In the genomic region with DNA sequence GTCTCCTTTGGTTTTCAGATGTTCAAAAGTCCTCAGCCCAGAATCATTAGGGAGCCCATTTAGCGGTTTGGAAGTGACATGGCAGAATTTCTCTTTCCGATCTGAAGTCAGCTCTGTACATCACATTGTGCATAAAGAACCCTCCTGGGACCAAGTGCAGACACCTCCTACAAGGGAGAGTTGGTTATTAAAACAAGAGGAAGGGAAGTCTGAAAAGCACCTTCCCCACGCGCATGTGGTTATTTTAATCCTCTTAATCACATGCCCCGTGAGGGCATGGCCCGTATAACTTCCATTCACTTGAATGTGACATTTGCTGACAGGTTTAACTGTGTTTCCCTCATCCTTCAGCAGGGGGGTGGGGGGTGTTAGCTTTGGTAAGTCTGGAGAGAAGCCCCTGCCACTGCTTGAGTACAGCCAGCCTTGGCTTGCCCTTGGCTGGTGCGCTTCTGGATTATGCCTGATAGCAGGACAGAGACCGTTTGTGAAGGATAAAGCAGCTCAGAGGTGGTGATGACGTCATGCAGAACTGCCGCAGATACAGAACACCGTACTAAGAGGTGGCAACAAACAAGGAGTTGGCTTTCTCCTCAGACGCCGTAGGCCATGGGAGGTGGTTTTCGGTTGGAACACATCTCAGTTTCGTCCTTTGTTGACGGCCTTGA, we compare ENCODE assay signal across 11 mouse cellular contexts. TPM values are rescaled to one million over a fixed set of nuclear protein-coding genes. Genes with fewer than 3 reads are reported as not detected.
A peak's percentile ranks its signal among the peaks of the same experiment; 100 is the strongest.
DNase-seq lines count a peak whose midpoint lies in the region; ATAC-seq lines count a peak whose summit lies in the region.
"Had no signal": no experiment of that assay in that cellular context is flagged by ENCODE, and none has a peak within 500 bp of the region (broad histone marks: within the 10 kb centered on the region; RNA-seq: fewer than 3 reads in every experiment).

No protein-coding gene starts in this region.

- H3K27me3 ChIP-seq in heart, embryonic 15.5 days = no peaks in the 10 kb centered on the region
- no peaks in the 10 kb centered on the region for H3K27me3 ChIP-seq in forebrain, embryonic 14.5 days (replicated peaks; ENCODE audit: control insufficient read depth, insufficient read depth, low read length)
- H3K27me3 ChIP-seq in midbrain, embryonic 14.5 days (ENCODE audit: control insufficient read depth, insufficient read depth, low read length) = no peaks in the 10 kb centered on the region

- H3K9me3 ChIP-seq in heart, embryonic 15.5 days (replicated peaks) = no peaks in the 10 kb centered on the region
- H3K9me3 ChIP-seq in forebrain, embryonic 14.5 days (replicated peaks; ENCODE audit: control insufficient read depth, low read length) = no peaks in the 10 kb centered on the region
- no peaks in the 10 kb centered on the region for H3K9me3 ChIP-seq in midbrain, embryonic 14.5 days (ENCODE audit: control insufficient read depth, low read length)

- WGBS in heart, embryonic 15.5 days = 35% methylated on average over 16 of the region's 16 CpGs
- 31% methylated on average over 16 of the region's 16 CpGs for WGBS in forebrain, embryonic 14.5 days
- 35% methylated on average over 16 of the region's 16 CpGs for WGBS in midbrain, embryonic 14.5 days

- no peak overlapping the region for H3K27ac ChIP-seq in heart, embryonic 15.5 days
- peak overlapping the region; percentile 79 for H3K27ac ChIP-seq in forebrain, embryonic 14.5 days (ENCODE audit: low read depth, low read length)
- H3K27ac ChIP-seq in midbrain, embryonic 14.5 days (replicated peaks; ENCODE audit: low read depth, low read length) = peak overlapping the region; percentile 77
- H3K27ac ChIP-seq: layer of hippocampus, adult 2 months had no signal

- no peak for DNase-seq in heart, adult 9 months (ENCODE audit: low spot score in 2 of 2)
- peak; percentile 52 for DNase-seq in forebrain, embryonic 14.5 days (ENCODE audit: low spot score)
- peak; percentile 0 to 1 for DNase-seq in heart, postnatal 10 days
- peak; percentile 55 for DNase-seq in midbrain, embryonic 14.5 days
- no peak for DNase-seq in gastrocnemius, postnatal 4 days (ENCODE audit: low spot score in 2 of 2)
- DNase-seq in layer of hippocampus, adult 8-10 months (ENCODE audit: low spot score in 2 of 2) = no peak
- DNase-seq: cerebellum, adult 8-10 months; kidney, adult 9 months had no signal

- H3K4me3 ChIP-seq in heart, embryonic 15.5 days = no peak overlapping the region
- H3K4me3 ChIP-seq in forebrain, embryonic 14.5 days (ENCODE audit: low read depth, low read length) = no peak overlapping the region
- H3K4me3 ChIP-seq in midbrain, embryonic 14.5 days (replicated peaks; ENCODE audit: low read depth, low read length) = no peak overlapping the region
- H3K4me3 ChIP-seq: layer of hippocampus, adult 2 months had no signal

- no peaks in the 10 kb centered on the region for H3K36me3 ChIP-seq in heart, embryonic 15.5 days
- no peaks in the 10 kb centered on the region for H3K36me3 ChIP-seq in forebrain, embryonic 14.5 days (ENCODE audit: control insufficient read depth, insufficient read depth, low read length)
- H3K36me3 ChIP-seq in midbrain, embryonic 14.5 days (ENCODE audit: control insufficient read depth, insufficient read depth, low read length) = no peaks in the 10 kb centered on the region

- peaks cover 10% of the 10 kb centered on the region for H3K4me1 ChIP-seq in heart, embryonic 15.5 days (replicated peaks)
- peaks cover 22% of the 10 kb centered on the region for H3K4me1 ChIP-seq in forebrain, embryonic 14.5 days (ENCODE audit: control insufficient read depth, insufficient read depth, low read length)
- peaks cover 17% of the 10 kb centered on the region for H3K4me1 ChIP-seq in midbrain, embryonic 14.5 days (ENCODE audit: control insufficient read depth, insufficient read depth, low read length)

- H3K9ac ChIP-seq in heart, embryonic 15.5 days = no peak overlapping the region
- H3K9ac ChIP-seq in forebrain, embryonic 14.5 days (ENCODE audit: low read length) = no peak overlapping the region
- no peak overlapping the region for H3K9ac ChIP-seq in midbrain, embryonic 14.5 days (replicated peaks; ENCODE audit: low read length)

- intact Hi-C loops in heart, postnatal 10 days (cut with DNase I) = no loop called here

- 0 out of 2 replicates have a peak, but pooled peaks have one; percentile 35 for ATAC-seq in heart, embryonic 15.5 days (replicated peaks; ENCODE audit: insufficient number of reproducible peaks, insufficient read depth, low FRiP score, low read depth)
- ATAC-seq in forebrain, embryonic 14.5 days = peak; percentile 47
- ATAC-seq in midbrain, embryonic 14.5 days (ENCODE audit: low FRiP score, low TSS enrichment) = peak; percentile 67; the same call in 1 of the 2 replicates

- peak overlapping the region; percentile 27 for H3K4me2 ChIP-seq in heart, embryonic 15.5 days
- H3K4me2 ChIP-seq in forebrain, embryonic 14.5 days (ENCODE audit: low read length) = peak overlapping the region; percentile 22; the same call in 1 of the 2 replicates
- H3K4me2 ChIP-seq in midbrain, embryonic 14.5 days (ENCODE audit: low read length) = peak overlapping the region; percentile 28
- H3K4me2 ChIP-seq: liver, embryonic 11.5 days had no signal

RNA-seq across cellular contexts. Expression of gene Pcdh8, which starts 51.5 kb away (rescaled TPM):
- polyA plus RNA-seq in heart, embryonic 15.5 days (2015; fragmentation: Nextera tagmentation; extraction: Ambion mirVana) = 0.06 and 0.28 TPM in 2 replicates
- polyA plus RNA-seq in forebrain, embryonic 14.5 days (2014; fragmentation: Nextera tagmentation; extraction: Ambion mirVana) = 22.7 and 35.1 TPM in 2 replicates
- not detected for total RNA-seq in heart, postnatal 10 days (2021)
- 58.7 and 61.2 TPM in 2 replicates for polyA plus RNA-seq in midbrain, embryonic 14.5 days (2014; fragmentation: Nextera tagmentation; extraction: Ambion mirVana)
- total RNA-seq in gastrocnemius, postnatal 4 days (2021) = under 1 TPM; 0.08 to 0.10 TPM
- 10 to 100 TPM; 62.3 to 64.6 (median 63.1) TPM for total RNA-seq in layer of hippocampus, adult 8-10 months (2022)

Comparison
In these comparisons a context has a peak if more than half of its experiments do, and no peak if none do; other contexts are left out.
1. DNase-seq: peak in forebrain, embryonic 14.5 days (single experiment), heart, postnatal 10 days (2 of 2) and midbrain, embryonic 14.5 days (single experiment); none in heart, adult 9 months (0 of 2), gastrocnemius, postnatal 4 days (0 of 2) and layer of hippocampus, adult 8-10 months (0 of 2).
2. RNA of gene Pcdh8, which starts 51.5 kb away (total RNA-seq): 62.3 to 64.6 TPM in layer of hippocampus, adult 8-10 months; 0.08 to 0.10 TPM in gastrocnemius, postnatal 4 days and not detected in heart, postnatal 10 days; every median in the first group is over 10 times any median in the second.
3. Peak in every context shown above with its lines, with median percentiles within 50 percentile points of each other: ATAC-seq and H3K4me2 ChIP-seq.